Mouse (Mus musculus) limb, embryonic 11.5 days (tissue): ENCODE data around the gene Dbh. TPM values are rescaled to one million over a fixed set of nuclear protein-coding genes. Genes with fewer than 3 reads are reported as not detected.

Experiments
- ATAC-seq: fragments of 200-750 bp; cut with Nextera tagmentation; 2 replicates; pipeline ENCODE4 v1.8.0; 2017; ENCODE audit warnings: low read depth; ENCODE audit not compliant: insufficient number of reproducible peaks, low FRiP score, low TSS enrichment
- DNase-seq: peaks from one replicate; pipeline ENCODE4 v3.0.0-alpha.2; 2015; ENCODE audit warnings: low spot score
- H3K27ac ChIP-seq: fragments of 300-500 bp; sonication (generic); replicated peaks from 2 replicates; pipeline ENCODE4 v1.5.1; 2014; ENCODE audit warnings: low read depth, mild to moderate bottlenecking, low read length
- H3K27me3 ChIP-seq: fragments of 300-500 bp; sonication (generic); 2 replicates; pipeline ENCODE4 v1.6.1; 2014; ENCODE audit warnings: mild to moderate bottlenecking, low read length, mixed read lengths; ENCODE audit not compliant: control insufficient read depth, insufficient read depth
- H3K36me3 ChIP-seq: fragments of 300-500 bp; sonication (generic); 2 replicates; pipeline ENCODE4 v1.6.1; 2014; ENCODE audit warnings: mild to moderate bottlenecking, low read length, moderate library complexity, mixed read lengths; ENCODE audit not compliant: control insufficient read depth, insufficient read depth
- H3K4me1 ChIP-seq: fragments of 300-500 bp; sonication (generic); 2 replicates; pipeline ENCODE4 v1.6.1; 2014; ENCODE audit warnings: low read length, mixed read lengths; ENCODE audit not compliant: control insufficient read depth, insufficient read depth
- H3K4me2 ChIP-seq: fragments of 300-500 bp; sonication (generic); 2 replicates; pipeline ENCODE4 v1.6.1; 2014; ENCODE audit warnings: low read depth, mild to moderate bottlenecking, moderate library complexity; ENCODE audit not compliant: severe bottlenecking
- H3K4me3 ChIP-seq: fragments of 300-500 bp; sonication (generic); 2 replicates; pipeline ENCODE4 v1.5.1; 2014; ENCODE audit warnings: low read depth, low read length
- H3K9ac ChIP-seq: fragments of 300-500 bp; sonication (generic); 2 replicates; pipeline ENCODE4 v1.6.1; 2014; ENCODE audit warnings: mild to moderate bottlenecking, low read length
- H3K9me3 ChIP-seq: fragments of 300-500 bp; sonication (generic); 2 replicates; pipeline ENCODE4 v1.6.1; 2016; ENCODE audit warnings: low read length; ENCODE audit not compliant: control insufficient read depth
- WGBS: fragments of 180-500 bp; shearing (Covaris S2); extraction: QIAGEN DNeasy Blood & Tissue Kit; methylation state at CpG from one replicate; pipeline ENCODE4 v1.1.7; 2014; 5-methylcytosine and 5-hydroxymethylcytosine counted together
- polyA plus RNA-seq: library from polyadenylated mRNA; unstranded; fragments of >200 nt; fragmentation: Nextera tagmentation; extraction: Ambion mirVana; gene quantifications from 2 replicates; pipeline ENCODE4 v1.2.1, GENCODE M21; 2014

Gene Dbh
- polyA plus RNA-seq, 1 experiment from 2014 or later = 0.05 TPM

DNA sequence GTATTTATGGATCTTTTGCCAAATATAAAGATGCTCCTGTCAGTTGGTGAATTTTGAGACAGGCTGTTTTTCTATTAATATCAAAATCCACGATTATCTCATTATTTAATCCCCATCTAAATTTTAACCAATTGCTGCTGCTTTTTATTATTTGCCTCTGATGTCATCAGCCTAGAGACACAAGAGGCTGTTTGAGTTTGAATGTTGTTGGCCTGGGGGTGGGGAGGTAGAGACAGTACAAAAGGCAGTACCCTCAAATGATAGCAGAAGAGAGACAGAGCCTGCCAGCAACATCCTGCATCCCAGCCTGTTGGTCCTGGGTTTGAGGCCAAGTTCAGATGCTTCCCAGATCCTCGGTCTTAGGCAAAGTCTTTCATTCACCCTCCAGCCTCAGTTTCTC is 9.2 kb downstream of the Dbh start:
- 87% methylated on average over 2 of the region's 2 CpGs for WGBS
- DNase-seq (no peak), ATAC-seq (no peak)
- H3K9ac ChIP-seq = no peak overlapping the region
- no peaks in the 10 kb centered on the region for H3K36me3 ChIP-seq
- no peak overlapping the region for H3K4me3 ChIP-seq
- no peaks in the 10 kb centered on the region for H3K9me3 ChIP-seq
- no peaks in the 10 kb centered on the region for H3K4me1 ChIP-seq
- H3K27ac ChIP-seq = no peak overlapping the region
- H3K4me2 ChIP-seq = no peak overlapping the region
- H3K27me3 ChIP-seq = no peaks in the 10 kb centered on the region

DNA sequence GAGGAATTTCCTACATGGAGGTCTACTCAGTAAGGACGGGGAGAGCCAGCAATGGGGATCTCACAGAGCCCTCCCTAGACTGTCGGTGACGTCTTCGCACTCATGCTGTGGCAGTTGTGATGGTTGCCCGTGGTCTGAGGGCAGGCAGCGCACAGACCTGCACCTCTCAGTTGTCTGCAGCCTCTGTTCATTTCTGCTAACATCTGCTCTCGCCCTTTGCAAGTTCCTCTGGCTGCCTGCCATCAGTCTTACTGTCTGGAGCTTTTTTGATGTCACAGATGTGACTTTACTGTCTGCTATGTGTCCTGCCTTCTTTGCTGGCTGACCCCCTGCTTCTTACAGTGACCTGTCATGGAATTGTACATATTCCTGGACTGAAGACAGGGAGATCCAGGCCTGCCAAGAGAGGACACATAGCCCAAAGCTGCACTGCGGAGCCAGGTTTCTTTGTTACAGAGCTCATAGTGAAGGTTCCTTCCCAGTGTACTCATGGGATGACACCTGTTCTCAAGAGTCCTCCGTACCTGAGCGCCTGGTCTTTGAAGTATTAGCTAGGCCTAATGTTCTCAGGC is 10.7 kb downstream of the Dbh start:
- H3K27ac ChIP-seq = no peak overlapping the region
- no peaks in the 10 kb centered on the region for H3K4me1 ChIP-seq
- H3K27me3 ChIP-seq = no peaks in the 10 kb centered on the region
- WGBS = 69% methylated on average over 10 of the region's 10 CpGs
- H3K4me3 ChIP-seq = no peak overlapping the region
- no peak overlapping the region for H3K4me2 ChIP-seq
- no peak overlapping the region for H3K9ac ChIP-seq
- H3K9me3 ChIP-seq = no peaks in the 10 kb centered on the region
- DNase-seq = no peak
- no peak for ATAC-seq
- no peaks in the 10 kb centered on the region for H3K36me3 ChIP-seq

DNA sequence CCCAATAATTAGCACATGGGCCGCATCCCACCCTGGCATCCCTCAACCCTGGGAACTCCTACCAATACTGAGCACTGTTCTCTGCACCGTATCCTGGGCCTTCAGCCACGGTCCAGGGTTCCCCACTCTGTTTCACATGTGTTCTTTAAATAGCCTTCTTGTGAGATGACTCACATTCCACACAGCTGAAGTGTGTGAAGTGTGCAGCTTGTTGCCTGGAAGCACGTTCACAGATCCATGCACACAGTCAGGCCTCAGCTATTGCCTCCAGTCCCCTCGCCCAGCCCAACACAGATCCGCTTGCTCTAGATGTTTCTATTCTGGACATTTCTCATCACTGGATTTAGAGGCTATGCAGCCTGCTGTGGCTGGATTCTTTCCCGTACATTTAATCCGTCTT is 14.1 kb downstream of the Dbh start:
- peaks cover 10% of the 10 kb centered on the region for H3K4me1 ChIP-seq
- H3K9ac ChIP-seq = no peak overlapping the region
- H3K27ac ChIP-seq = no peak overlapping the region
- no peaks in the 10 kb centered on the region for H3K27me3 ChIP-seq
- H3K4me3 ChIP-seq = no peak overlapping the region
- DNase-seq = no peak
- no peak for ATAC-seq
- no peaks in the 10 kb centered on the region for H3K9me3 ChIP-seq
- no peaks in the 10 kb centered on the region for H3K36me3 ChIP-seq
- no peak overlapping the region for H3K4me2 ChIP-seq
- 81% methylated on average over 8 of the region's 8 CpGs for WGBS

DNA sequence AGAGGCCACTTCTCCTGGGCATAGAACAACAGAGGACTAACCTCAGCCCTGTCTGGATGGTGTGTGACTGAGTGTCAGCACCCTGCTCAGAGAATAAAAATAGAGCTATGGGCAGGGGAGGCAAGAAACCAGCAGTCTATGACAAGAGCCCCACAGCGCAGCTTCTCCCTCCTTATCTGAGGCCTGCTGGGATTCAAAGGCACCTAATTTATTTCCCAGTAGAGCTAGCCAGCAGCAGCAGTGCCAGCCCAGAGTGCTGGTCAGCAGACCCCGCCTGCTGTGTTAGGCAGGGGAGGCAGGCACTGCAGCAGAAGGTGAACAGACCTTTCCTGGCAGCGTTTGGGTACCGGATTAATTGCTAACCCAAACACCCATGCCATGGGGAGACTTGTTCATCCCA is 16.9 kb downstream of the Dbh start:
- no peak for DNase-seq
- 40% methylated on average over 4 of the region's 4 CpGs for WGBS

DNA sequence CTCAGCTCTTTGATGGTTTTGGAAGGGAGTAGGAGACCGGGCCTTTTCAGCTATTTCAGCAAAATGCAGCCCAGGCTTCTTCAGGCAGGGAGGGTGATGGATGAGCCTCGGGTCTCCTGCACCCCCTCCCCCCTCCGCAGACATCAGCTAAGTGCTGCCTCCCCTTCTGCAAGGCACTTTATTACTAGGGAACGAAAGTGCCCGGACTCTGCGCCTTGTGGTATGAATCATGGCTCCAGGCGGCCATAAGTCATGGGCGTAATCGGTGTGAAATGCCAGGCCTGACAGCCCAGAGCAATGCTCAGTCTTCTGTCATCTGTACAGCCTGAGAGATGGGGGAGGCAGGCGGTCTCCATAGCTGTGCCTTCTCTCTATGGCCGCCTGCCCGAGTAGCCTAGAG is 18.7 kb downstream of the Dbh start:
- Histone ChIP-seq H3K9ac (no peak overlapping the region), H3K4me2 (no peak overlapping the region; the same call in 1 of the 2 replicates), H3K4me3 (no peak overlapping the region), H3K27me3 (no peaks in the 10 kb centered on the region), H3K36me3 (no peaks in the 10 kb centered on the region), H3K27ac (no peak overlapping the region), H3K9me3 (no peaks in the 10 kb centered on the region), H3K4me1 (peaks cover 10% of the 10 kb centered on the region)
- DNase-seq = peak; percentile 58
- no peak for ATAC-seq
- 28% methylated on average over 12 of the region's 12 CpGs for WGBS

More for the DNA sequence above, 16.9 kb downstream of the Dbh start:
- H3K9ac ChIP-seq = no peak overlapping the region
- ATAC-seq = no peak
- H3K36me3 ChIP-seq = no peaks in the 10 kb centered on the region
- H3K9me3 ChIP-seq = no peaks in the 10 kb centered on the region
- peaks cover 10% of the 10 kb centered on the region for H3K4me1 ChIP-seq
- no peak overlapping the region for H3K4me3 ChIP-seq
- no peak overlapping the region for H3K4me2 ChIP-seq
- H3K27ac ChIP-seq = no peak overlapping the region
- H3K27me3 ChIP-seq = no peaks in the 10 kb centered on the region

DNA sequence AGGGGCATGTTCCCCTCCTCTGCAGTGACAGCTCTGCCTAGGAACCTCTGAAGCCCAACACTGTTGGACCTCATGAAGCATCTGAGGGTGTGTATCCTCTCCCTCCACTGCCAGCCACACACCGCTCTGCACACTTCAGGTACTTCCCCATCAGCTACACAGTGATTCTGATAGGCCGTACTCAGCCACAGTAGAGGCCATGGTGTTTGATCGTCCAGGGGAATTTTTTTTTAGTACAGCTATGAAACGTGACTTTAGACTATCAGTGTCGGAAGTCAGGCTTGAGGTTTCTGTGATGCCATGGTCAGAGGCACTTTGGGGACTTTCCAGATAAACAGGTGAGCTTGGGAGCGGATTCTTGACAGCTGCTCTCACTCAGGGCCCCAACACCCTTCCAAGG is 22.5 kb downstream of the Dbh start:
- ATAC-seq = no peak
- no peaks in the 10 kb centered on the region for H3K9me3 ChIP-seq

DNA sequence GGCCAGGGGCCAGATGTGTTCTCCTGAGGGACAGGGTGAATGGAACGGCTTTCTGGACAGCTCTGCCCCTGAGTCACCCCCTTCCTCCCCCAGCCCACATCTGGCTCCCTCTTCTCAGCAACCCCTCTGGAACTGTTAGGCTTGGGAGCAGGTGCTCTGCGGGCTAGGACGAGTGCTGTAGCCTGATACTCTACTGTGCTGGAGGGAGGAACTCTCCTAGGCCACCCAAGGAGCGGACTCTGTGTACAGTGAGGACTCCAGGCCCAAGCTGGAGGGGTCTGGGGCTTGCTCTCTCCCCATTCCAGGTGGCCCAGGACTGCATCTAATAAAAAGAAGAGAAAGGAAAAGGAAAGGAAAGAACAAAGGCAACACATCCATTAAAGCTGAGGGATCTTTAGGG is 25.0 kb downstream of the Dbh start:
- Histone ChIP-seq H3K27me3 (no peaks in the 10 kb centered on the region), H3K4me2 (no peak overlapping the region), H3K9me3 (no peaks in the 10 kb centered on the region), H3K36me3 (no peaks in the 10 kb centered on the region), H3K27ac (no peak overlapping the region), H3K4me1 (peaks cover 7% of the 10 kb centered on the region; the same call in 1 of the 2 replicates), H3K4me3 (no peak overlapping the region), H3K9ac (no peak overlapping the region)
- 33% methylated on average over 4 of the region's 4 CpGs for WGBS
- ATAC-seq = peak; percentile 84
- peak; percentile 51 for DNase-seq

More for the DNA sequence above, 22.5 kb downstream of the Dbh start:
- no peaks in the 10 kb centered on the region for H3K27me3 ChIP-seq
- peaks cover 16% of the 10 kb centered on the region for H3K4me1 ChIP-seq
- no peak overlapping the region for H3K9ac ChIP-seq
- no peak overlapping the region for H3K4me2 ChIP-seq
- H3K36me3 ChIP-seq = no peaks in the 10 kb centered on the region
- 88% methylated on average over 6 of the region's 6 CpGs for WGBS
- H3K27ac ChIP-seq = no peak overlapping the region
- no peak for DNase-seq
- no peak overlapping the region for H3K4me3 ChIP-seq

DNA sequence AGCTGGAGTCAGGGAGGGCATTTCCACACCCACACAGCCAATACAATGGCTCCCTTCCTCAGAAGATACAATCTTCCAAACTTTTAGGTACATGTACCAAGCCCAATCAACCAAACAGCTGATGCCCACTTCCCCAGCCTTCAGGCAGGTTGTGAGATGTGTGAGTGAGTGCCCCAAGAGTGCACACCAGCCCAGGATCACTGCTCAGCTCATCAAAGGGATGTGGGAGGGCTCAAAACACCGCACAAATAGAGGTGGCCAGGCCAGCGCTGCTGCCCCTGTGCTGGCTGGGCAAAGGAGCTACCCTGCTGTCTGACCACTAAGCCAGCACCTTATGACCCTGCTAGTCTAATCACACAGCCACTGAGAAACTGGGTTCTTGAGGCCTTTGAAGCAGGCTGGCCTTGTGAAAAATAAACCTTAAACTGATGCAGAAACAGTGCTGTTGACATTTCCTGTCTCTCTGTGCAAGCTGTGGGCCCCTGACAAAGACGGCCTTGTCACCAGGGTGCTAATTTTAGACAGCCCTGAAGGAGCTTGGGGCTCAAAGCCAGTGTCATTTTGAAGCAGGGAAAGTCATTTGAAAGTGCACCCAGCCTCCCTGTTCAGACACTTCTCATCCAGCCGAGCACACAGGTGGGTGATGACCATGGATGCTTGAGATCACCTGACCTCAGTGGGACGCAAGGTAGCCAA is 33.7 kb downstream of the Dbh start:
- 46% methylated on average over 5 of the region's 5 CpGs for WGBS
- DNase-seq (no peak), ATAC-seq (no peak)
- Histone ChIP-seq H3K9ac (no peak overlapping the region), H3K4me1 (0 out of 2 replicates have a peak, but pooled peaks cover 6% of the 10 kb centered on the region), H3K27me3 (no peaks in the 10 kb centered on the region), H3K36me3 (no peaks in the 10 kb centered on the region), H3K4me3 (no peak overlapping the region), H3K9me3 (no peaks in the 10 kb centered on the region), H3K4me2 (no peak overlapping the region), H3K27ac (no peak overlapping the region)
